Mouse (Mus musculus) MEL (cell line): ENCODE results near the gene Tfap4. TPM values are rescaled to one million over a fixed set of nuclear protein-coding genes. Genes with fewer than 3 reads are reported as not detected.

Experiments used
- DNase-seq: peaks from one replicate; pipeline ENCODE4 v3.0.0; 2011; ENCODE audit warnings: low read depth, low spot score
- H3K27ac ChIP-seq: 2 replicates; pipeline ENCODE4 v1.5.1; 2012; ENCODE audit warnings: low read depth, mild to moderate bottlenecking, control low read depth, low read length, moderate library complexity; ENCODE audit not compliant: control insufficient read depth
- H3K27me3 ChIP-seq, 2 experiments: fragments of 150-350 bp in 1 of 2; sonication (generic) in 1 of 2; 2 replicates each; pipeline ENCODE4 v1.6.1; 2012; ENCODE audit warnings: low read length in 2 of 2, mild to moderate bottlenecking in 2 of 2, improper control_type of control experiment in 1 of 2, moderate library complexity in 1 of 2; ENCODE audit not compliant: insufficient read depth in 2 of 2, control insufficient read depth in 1 of 2
- H3K36me3 ChIP-seq, 2 experiments: 2 replicates each; pipeline ENCODE4 v1.6.1; 2012 to 2014; ENCODE audit warnings: low read length in 2 of 2, improper control_type of control experiment in 1 of 2, inconsistent platforms in 1 of 2, mild to moderate bottlenecking in 1 of 2; ENCODE audit not compliant: insufficient read depth in 2 of 2, control insufficient read depth in 1 of 2
- H3K4me1 ChIP-seq, 2 experiments: fragments of 150-350 bp in 1 of 2; sonication (generic) in 1 of 2; 2 replicates each; pipeline ENCODE4 v1.6.1; 2012; ENCODE audit warnings: low read length in 2 of 2, improper control_type of control experiment in 1 of 2, mild to moderate bottlenecking in 1 of 2; ENCODE audit not compliant: insufficient read depth in 2 of 2, control insufficient read depth in 1 of 2
- H3K4me3 ChIP-seq, 2 experiments: fragments of 150-350 bp in 1 of 2; sonication (generic) in 1 of 2; 2 replicates each; pipeline ENCODE4 v1.5.1; 2012; ENCODE audit warnings: low read depth in 2 of 2, low read length in 2 of 2, mild to moderate bottlenecking in 2 of 2, moderate library complexity in 2 of 2, control low read depth in 1 of 2, improper control_type of control experiment in 1 of 2; ENCODE audit not compliant: control insufficient read depth in 1 of 2, insufficient read depth in 1 of 2
- H3K79me2 ChIP-seq: 2 replicates; pipeline ENCODE4 v1.6.1; 2012; ENCODE audit warnings: mild to moderate bottlenecking, low read length, moderate library complexity; ENCODE audit not compliant: control insufficient read depth, poor library complexity, insufficient read depth
- H3K9ac ChIP-seq: 2 replicates; pipeline ENCODE4 v1.6.1; 2012; ENCODE audit warnings: low read depth, mild to moderate bottlenecking, control low read depth, low read length, moderate library complexity; ENCODE audit not compliant: control insufficient read depth, poor library complexity, severe bottlenecking
- H3K9me3 ChIP-seq: fragments of 150-350 bp; sonication (generic); replicated peaks from 2 replicates; pipeline ENCODE4 v1.6.1; 2012; ENCODE audit warnings: mild to moderate bottlenecking, low read length, improper control_type of control experiment, moderate library complexity; ENCODE audit not compliant: insufficient read depth
- BHLHE40 ChIP-seq: IDR thresholded peaks from 2 replicates; pipeline ENCODE4 v1.6.1; 2012; ENCODE audit warnings: low read depth, mild to moderate bottlenecking, inconsistent platforms, low read length, improper control_type of control experiment, borderline replicate concordance
- CHD2 ChIP-seq: IDR thresholded peaks from 2 replicates; pipeline ENCODE4 v1.6.1; 2011; ENCODE audit warnings: low read length, improper control_type of control experiment
- E2F4 ChIP-seq: IDR thresholded peaks from 2 replicates; pipeline ENCODE4 v1.6.1; 2011; ENCODE audit warnings: low read depth, low read length, improper control_type of control experiment, borderline replicate concordance
- ELF1 ChIP-seq: IDR thresholded peaks from 2 replicates; pipeline ENCODE4 v1.6.1; 2014; ENCODE audit warnings: low read depth, mild to moderate bottlenecking, inconsistent platforms, low read length, improper control_type of control experiment, moderate library complexity
- EP300 ChIP-seq, 2 experiments: IDR thresholded peaks; 2 replicates each; pipeline ENCODE4 v1.6.1; 2011; ENCODE audit warnings: improper control_type of control experiment in 2 of 2, low read length in 2 of 2, low read depth in 1 of 2, mild to moderate bottlenecking in 1 of 2
- ETS1 ChIP-seq: IDR thresholded peaks from 2 replicates; pipeline ENCODE4 v1.6.1; 2012; ENCODE audit warnings: low read depth, mild to moderate bottlenecking, inconsistent platforms, low read length, improper control_type of control experiment, moderate library complexity
- GATA1 ChIP-seq: IDR thresholded peaks from 2 replicates; pipeline ENCODE4 v1.6.1; 2011; ENCODE audit warnings: low read depth, low read length, improper control_type of control experiment
- HCFC1 ChIP-seq: IDR thresholded peaks from 2 replicates; pipeline ENCODE4 v1.6.1; 2012; ENCODE audit warnings: low read depth, mild to moderate bottlenecking, inconsistent platforms, low read length, improper control_type of control experiment, moderate library complexity
- JUND ChIP-seq: IDR thresholded peaks from 2 replicates; pipeline ENCODE4 v1.6.1; 2011; ENCODE audit warnings: low read depth, mild to moderate bottlenecking, improper control_type of control experiment, low read length
- MAFK ChIP-seq: IDR thresholded peaks from 2 replicates; pipeline ENCODE4 v1.6.1; 2011; ENCODE audit warnings: low read depth, mild to moderate bottlenecking, low read length, improper control_type of control experiment, borderline replicate concordance
- MAX ChIP-seq: IDR thresholded peaks from 2 replicates; pipeline ENCODE4 v1.6.1; 2011; ENCODE audit warnings: low read length, improper control_type of control experiment
- MAZ ChIP-seq: IDR thresholded peaks from 2 replicates; pipeline ENCODE4 v1.6.1; 2012; ENCODE audit warnings: low read depth, mild to moderate bottlenecking, inconsistent platforms, low read length, improper control_type of control experiment
- MEF2A ChIP-seq: IDR thresholded peaks from 2 replicates; pipeline ENCODE4 v1.6.1; 2014; ENCODE audit warnings: low read depth, mild to moderate bottlenecking, inconsistent platforms, low read length, improper control_type of control experiment; ENCODE audit not compliant: poor library complexity, insufficient replicate concordance, severe bottlenecking; ENCODE audit errors: extremely low read depth
- MYB ChIP-seq: IDR thresholded peaks from 2 replicates; pipeline ENCODE4 v1.6.1; 2011; ENCODE audit warnings: mild to moderate bottlenecking, low read depth, low read length, improper control_type of control experiment
- POLR2A ChIP-seq, 2 experiments: IDR thresholded peaks; 2 replicates each; pipeline ENCODE4 v1.6.1; 2011 to 2012; ENCODE audit warnings: low read length in 2 of 2, mild to moderate bottlenecking in 2 of 2, control low read depth in 1 of 2, improper control_type of control experiment in 1 of 2, low read depth in 1 of 2, moderate library complexity in 1 of 2; ENCODE audit not compliant: control insufficient read depth in 1 of 2, insufficient read depth in 1 of 2, poor library complexity in 1 of 2
- POLR2AphosphoS2 ChIP-seq: IDR thresholded peaks from 2 replicates; pipeline ENCODE4 v1.6.1; 2011; ENCODE audit warnings: low read length, improper control_type of control experiment
- RCOR1 ChIP-seq: IDR thresholded peaks from 2 replicates; pipeline ENCODE4 v1.6.1; 2012; ENCODE audit warnings: low read depth, mild to moderate bottlenecking, inconsistent platforms, low read length, improper control_type of control experiment
- SIN3A ChIP-seq: IDR thresholded peaks from 2 replicates; pipeline ENCODE4 v1.6.1; 2012; ENCODE audit warnings: low read length, improper control_type of control experiment, inconsistent platforms
- SMC3 ChIP-seq: IDR thresholded peaks from 2 replicates; pipeline ENCODE4 v1.6.1; 2011; ENCODE audit warnings: low read depth, low read length, improper control_type of control experiment
- TAL1 ChIP-seq: IDR thresholded peaks from 2 replicates; pipeline ENCODE4 v1.6.1; 2012; ENCODE audit warnings: mild to moderate bottlenecking, inconsistent platforms, low read length, moderate library complexity, mixed read lengths
- TBP ChIP-seq: IDR thresholded peaks from 2 replicates; pipeline ENCODE4 v1.8.0; 2011; ENCODE audit warnings: low read depth, low read length, improper control_type of control experiment
- TCF12 ChIP-seq: IDR thresholded peaks from 2 replicates; pipeline ENCODE4 v1.6.1; 2014; ENCODE audit warnings: low read depth, mild to moderate bottlenecking, inconsistent platforms, low read length, improper control_type of control experiment, moderate library complexity
- UBTF ChIP-seq: IDR thresholded peaks from 2 replicates; pipeline ENCODE4 v1.6.1; 2012; ENCODE audit warnings: low read depth, mild to moderate bottlenecking, inconsistent platforms, low read length, improper control_type of control experiment, moderate library complexity, borderline replicate concordance; ENCODE audit not compliant: insufficient read depth
- ZC3H11A ChIP-seq: IDR thresholded peaks from 2 replicates; pipeline ENCODE4 v1.6.1; 2012; ENCODE audit warnings: low read depth, mild to moderate bottlenecking, inconsistent platforms, low read length, improper control_type of control experiment
- ZKSCAN1 ChIP-seq: IDR thresholded peaks from 2 replicates; pipeline ENCODE4 v1.6.1; 2012; ENCODE audit warnings: low read depth, mild to moderate bottlenecking, inconsistent platforms, low read length, improper control_type of control experiment, moderate library complexity
- ZNF384 ChIP-seq: IDR thresholded peaks from 2 replicates; pipeline ENCODE4 v1.6.1; 2012; ENCODE audit warnings: low read depth, mild to moderate bottlenecking, inconsistent platforms, low read length, improper control_type of control experiment
- polyA plus RNA-seq, 2 experiments: library from polyadenylated mRNA; stranded (reverse) in 1 of 2; unstranded in 1 of 2; fragments of >175 nt in 1 of 2; fragments of >200 nt in 1 of 2; gene quantifications; 2 replicates each; pipeline versions ENCODE4 v1.2.1 to v1.2.4; 2012; ENCODE audit warnings: low replicate concordance in 2 of 2, low read depth in 1 of 2; ENCODE audit not compliant: insufficient read length in 2 of 2, insufficient read depth in 1 of 2, missing spikeins in 1 of 2
- total RNA-seq: library from RNA; depleted of rRNA; stranded (reverse); fragments of 300-350 nt; gene quantifications from 2 replicates; pipeline ENCODE4 v1.2.3, GENCODE M21; 2012

Gene Tfap4
- total and polyA plus RNA-seq, 3 experiments, result 26.2 to 217 (median 40.3) TPM

GRCm38 (mm10) chr16:4602189-4602588, 42.5 kb upstream of the Tfap4 start:
- H3K27ac ChIP-seq, result no peak overlapping the region
- TF ChIP-seq MAFK (no peak), GATA1 (peak; percentile 36; the same call in 1 of the 2 replicates)
- H3K9ac ChIP-seq, result no peak overlapping the region
- no peak overlapping the region for H3K4me3 ChIP-seq
- H3K9me3 ChIP-seq, result no peaks in the 10 kb centered on the region
- no peaks in the 10 kb centered on the region for H3K79me2 ChIP-seq
- H3K36me3 ChIP-seq, result no peaks in the 10 kb centered on the region
- no peaks in the 10 kb centered on the region; a peak in 1 of 4 replicates for H3K4me1 ChIP-seq
- DNase-seq, result no peak
- no peaks in the 10 kb centered on the region for H3K27me3 ChIP-seq

- H3K79me2 ChIP-seq, result no peaks in the 10 kb centered on the region
- no peak overlapping the region for H3K4me3 ChIP-seq
- H3K9me3 ChIP-seq, result no peaks in the 10 kb centered on the region
- no peaks in the 10 kb centered on the region for H3K27me3 ChIP-seq
- no peak overlapping the region for H3K27ac ChIP-seq
- TF ChIP-seq MEF2A, result no peak
- no peak for TF ChIP-seq POLR2AphosphoS2
- TF ChIP-seq RCOR1, result no peak
- TF ChIP-seq POLR2A (IDR thresholded peaks at IDR 0.05; ENCODE audit: control insufficient read depth in 1 of 2, insufficient read depth in 1 of 2, low read depth in 1 of 2, low read length in 2 of 2, poor library complexity in 1 of 2), result no peak
- TF ChIP-seq TBP, result no peak
- TF ChIP-seq SMC3, result no peak
- TF ChIP-seq ELF1, result no peak
- TF ChIP-seq ZC3H11A, result no peak
- TF ChIP-seq UBTF, result no peak
- no peak for TF ChIP-seq ZNF384
- DNase-seq, result no peak
- H3K4me1 ChIP-seq, result no peaks in the 10 kb centered on the region; a peak in 1 of 4 replicates
- no peak overlapping the region for H3K9ac ChIP-seq
- H3K36me3 ChIP-seq, result no peaks in the 10 kb centered on the region
Observed at GRCm38 (mm10) chr16:4600701-4601310, 41.2 kb upstream of the Tfap4 start.

- Histone ChIP-seq H3K4me3 (no peak overlapping the region), H3K79me2 (no peaks in the 10 kb centered on the region), H3K27me3 (0 out of 4 replicates have a peak, but pooled peaks cover 0 to 3% of the 10 kb centered on the region in 2 experiments), H3K9me3 (no peaks in the 10 kb centered on the region), H3K9ac (no peak overlapping the region), H3K27ac (no peak overlapping the region), H3K36me3 (no peaks in the 10 kb centered on the region), H3K4me1 (no peaks in the 10 kb centered on the region; a peak in 1 of 4 replicates)
- no peak for DNase-seq
- TF ChIP-seq GATA1 (no peak), ZKSCAN1 (no peak), MYB (no peak), MAFK (no peak), TCF12 (no peak), TAL1 (no peak), POLR2AphosphoS2 (no peak), ELF1 (no peak), HCFC1 (no peak), EP300 (IDR thresholded peaks at IDR 0.05; ENCODE audit: low read depth in 1 of 2, low read length in 2 of 2) (no peak), MAX (no peak), RCOR1 (no peak), MAZ (no peak), E2F4 (no peak), ETS1 (no peak), BHLHE40 (no peak), JUND (no peak), SIN3A (no peak), CHD2 (no peak)
Observed at GRCm38 (mm10) chr16:4599616-4600015, 40.0 kb upstream of the Tfap4 start.
